Comparison of ENCODE assay signal across 25 mouse cellular contexts in genomic region chr11:118577271-118577670, GRCm38 (mm10).
DNase-seq lines count a peak whose midpoint lies in the region; ATAC-seq and TF ChIP-seq lines count a peak whose summit lies in the region.
"Had no signal": no experiment of that assay in that cellular context is flagged by ENCODE, and none has a peak within 500 bp of the region (broad histone marks: within the 10 kb centered on the region; RNA-seq: fewer than 3 reads in every experiment).

No protein-coding gene starts in this region.

- H3K9ac ChIP-seq in midbrain, embryonic 15.5 days = no peak overlapping the region
- H3K9ac ChIP-seq in midbrain, embryonic 16.5 days (ENCODE audit: low read depth, low read length) = peak overlapping the region; percentile 28; the same call in 1 of the 2 replicates
- H3K9ac ChIP-seq: embryonic facial prominence, embryonic 13.5 days; forebrain, embryonic 12.5 days; forebrain, embryonic 15.5 days; heart, embryonic 12.5 days; heart, embryonic 15.5 days had no signal

- peak overlapping the region; percentile 33; the same call in 1 of the 2 replicates for H3K27ac ChIP-seq in layer of hippocampus, adult 2 months
- H3K27ac ChIP-seq in midbrain, embryonic 15.5 days = 0 out of 2 replicates have a peak overlapping the region, but pooled peaks have one; percentile 5
- no peak overlapping the region for H3K27ac ChIP-seq in midbrain, embryonic 10.5 days (replicated peaks)
- peak overlapping the region; percentile 47; the same call in 1 of the 2 replicates for H3K27ac ChIP-seq in midbrain, embryonic 16.5 days (ENCODE audit: low read length)
- H3K27ac ChIP-seq: embryonic facial prominence, embryonic 10.5 days; embryonic facial prominence, embryonic 13.5 days; forebrain, embryonic 12.5 days; heart, embryonic 15.5 days had no signal

- ATAC-seq in midbrain, embryonic 15.5 days (replicated peaks) = no peak
- ATAC-seq in midbrain, embryonic 16.5 days = no peak
- ATAC-seq: forebrain, embryonic 15.5 days; Patski had no signal

- H3K36me3 ChIP-seq in midbrain, embryonic 15.5 days (replicated peaks) = no peaks in the 10 kb centered on the region
- no peaks in the 10 kb centered on the region for H3K36me3 ChIP-seq in midbrain, embryonic 10.5 days
- H3K36me3 ChIP-seq in midbrain, embryonic 16.5 days (ENCODE audit: control insufficient read depth, insufficient read depth, low read length) = no peaks in the 10 kb centered on the region
- H3K36me3 ChIP-seq: embryonic facial prominence, embryonic 10.5 days; embryonic facial prominence, embryonic 13.5 days; forebrain, embryonic 12.5 days; forebrain, embryonic 15.5 days; G1E; heart, embryonic 12.5 days; heart, embryonic 15.5 days had no signal

- no peak overlapping the region for H3K4me2 ChIP-seq in midbrain, embryonic 15.5 days
- H3K4me2 ChIP-seq in midbrain, embryonic 16.5 days (ENCODE audit: low read length) = no peak overlapping the region
- H3K4me2 ChIP-seq: embryonic facial prominence, embryonic 13.5 days; forebrain, embryonic 12.5 days; forebrain, embryonic 15.5 days; heart, embryonic 12.5 days; heart, embryonic 15.5 days had no signal

- no peaks in the 10 kb centered on the region for H3K9me3 ChIP-seq in midbrain, embryonic 15.5 days
- no peaks in the 10 kb centered on the region for H3K9me3 ChIP-seq in midbrain, embryonic 10.5 days (replicated peaks)
- H3K9me3 ChIP-seq in midbrain, embryonic 16.5 days (replicated peaks; ENCODE audit: control insufficient read depth, low read length, poor library complexity, severe bottlenecking) = no peaks in the 10 kb centered on the region
- H3K9me3 ChIP-seq: embryonic facial prominence, embryonic 10.5 days; embryonic facial prominence, embryonic 13.5 days; forebrain, embryonic 12.5 days; forebrain, embryonic 15.5 days; heart, embryonic 12.5 days; heart, embryonic 15.5 days had no signal

- H3K4me3 ChIP-seq in layer of hippocampus, adult 2 months = no peak overlapping the region
- no peak overlapping the region for H3K4me3 ChIP-seq in midbrain, embryonic 15.5 days
- no peak overlapping the region for H3K4me3 ChIP-seq in midbrain, embryonic 10.5 days
- H3K4me3 ChIP-seq in midbrain, embryonic 16.5 days (ENCODE audit: low read depth, low read length) = no peak overlapping the region
- H3K4me3 ChIP-seq: embryonic facial prominence, embryonic 10.5 days; embryonic facial prominence, embryonic 13.5 days; erythroblast, embryonic 14.5 days; forebrain, embryonic 12.5 days; forebrain, embryonic 15.5 days; heart, embryonic 12.5 days; heart, embryonic 15.5 days had no signal

- peak; percentile 41 to 61 for DNase-seq in cerebellum, postnatal 14 days
- DNase-seq in cerebellum, adult 9-10 months = no peak
- no peak for DNase-seq in layer of hippocampus, adult 2 months (ENCODE audit: low spot score in 2 of 2)
- no peak for DNase-seq in layer of hippocampus, adult 8-10 months (ENCODE audit: low spot score in 2 of 2)
- DNase-seq in midbrain, embryonic 10.5 days (ENCODE audit: low spot score) = no peak
- DNase-seq: adrenal gland, postnatal 10 days; adrenal gland, postnatal 36 days; B cell, adult 2 months; cerebellum, adult 11 months; embryo, embryonic 11 days; gastrocnemius, postnatal 25 days; heart, adult 18-20 months; heart, postnatal 10 days; heart, postnatal 36 days had no signal

- peaks cover 27% of the 10 kb centered on the region for H3K4me1 ChIP-seq in midbrain, embryonic 15.5 days
- peaks cover 11% of the 10 kb centered on the region; the same call in 1 of the 2 replicates for H3K4me1 ChIP-seq in midbrain, embryonic 10.5 days
- peaks cover 18% of the 10 kb centered on the region for H3K4me1 ChIP-seq in midbrain, embryonic 16.5 days (ENCODE audit: control insufficient read depth, insufficient read depth, low read length)
- H3K4me1 ChIP-seq: embryonic facial prominence, embryonic 13.5 days; heart, embryonic 12.5 days; heart, embryonic 15.5 days had no signal

- peaks cover 9% of the 10 kb centered on the region for H3K27me3 ChIP-seq in midbrain, embryonic 15.5 days (replicated peaks)
- H3K27me3 ChIP-seq in midbrain, embryonic 10.5 days (ENCODE audit: low read depth, poor library complexity, severe bottlenecking) = peaks cover 16% of the 10 kb centered on the region
- H3K27me3 ChIP-seq in midbrain, embryonic 16.5 days (ENCODE audit: control insufficient read depth, insufficient read depth, low read depth, low read length) = peaks cover 5% of the 10 kb centered on the region; the same call in 1 of the 2 replicates

- TF ChIP-seq CTCF in layer of hippocampus, adult 2 months (conservative IDR thresholded peaks at IDR 0.05) = no peak

- WGBS in midbrain, embryonic 15.5 days = 50% methylated on average over 15 of the region's 15 CpGs
- 63% methylated on average over 15 of the region's 15 CpGs for WGBS in midbrain, embryonic 10.5 days
- 38% methylated on average over 15 of the region's 15 CpGs for WGBS in midbrain, embryonic 16.5 days

Comparison
In these comparisons a context has a peak if more than half of its experiments do, and no peak if none do; other contexts are left out.
1. DNase-seq: peak in cerebellum, postnatal 14 days (2 of 2); none in cerebellum, adult 9-10 months (single experiment), layer of hippocampus, adult 2 months (0 of 2), layer of hippocampus, adult 8-10 months (0 of 2) and midbrain, embryonic 10.5 days (single experiment).